Comparison of ENCODE assay signal across 18 mouse cellular contexts in genomic region chr19:41759765-41760164, GRCm38 (mm10). TPM values are rescaled to one million over a fixed set of nuclear protein-coding genes. Genes with fewer than 3 reads are reported as not detected.
DNase-seq lines count a peak whose midpoint lies in the region; ATAC-seq and TF ChIP-seq lines count a peak whose summit lies in the region.
"Had no signal": no experiment of that assay in that cellular context is flagged by ENCODE, and none has a peak within 500 bp of the region (broad histone marks: within the 10 kb centered on the region; RNA-seq: fewer than 3 reads in every experiment).

No protein-coding gene starts in this region.

- WGBS in forebrain, postnatal 0 days = 80% methylated on average over 6 of the region's 6 CpGs
- WGBS in forebrain, embryonic 11.5 days = 81% methylated on average over 6 of the region's 6 CpGs
- 88% methylated on average over 6 of the region's 6 CpGs for WGBS in liver, postnatal 0 days (ENCODE audit: insufficient replicate concordance)
- WGBS in liver, embryonic 11.5 days = 82% methylated on average over 6 of the region's 6 CpGs

- no peaks in the 10 kb centered on the region for H3K27me3 ChIP-seq in forebrain, postnatal 0 days (ENCODE audit: insufficient read depth, low read length)
- no peaks in the 10 kb centered on the region for H3K27me3 ChIP-seq in forebrain, embryonic 11.5 days (ENCODE audit: control insufficient read depth, insufficient read depth, low read length)
- H3K27me3 ChIP-seq in liver, postnatal 0 days (ENCODE audit: insufficient read depth, low read length) = no peaks in the 10 kb centered on the region
- H3K27me3 ChIP-seq in liver, embryonic 11.5 days (replicated peaks; ENCODE audit: control insufficient read depth, insufficient read depth, low read length) = no peaks in the 10 kb centered on the region
- no peaks in the 10 kb centered on the region for H3K27me3 ChIP-seq in ES-Bruce4 (ENCODE audit: control insufficient read depth, insufficient read depth, low read length, poor library complexity, severe bottlenecking)
- H3K27me3 ChIP-seq: embryonic facial prominence, embryonic 15.5 days; limb, embryonic 15.5 days had no signal

- H3K9me3 ChIP-seq in forebrain, postnatal 0 days (ENCODE audit: low read length) = no peaks in the 10 kb centered on the region
- H3K9me3 ChIP-seq in forebrain, embryonic 11.5 days (ENCODE audit: control insufficient read depth, low read length) = 0 out of 2 replicates have a peak, but pooled peaks cover 2% of the 10 kb centered on the region
- no peaks in the 10 kb centered on the region for H3K9me3 ChIP-seq in liver, postnatal 0 days (ENCODE audit: low read length)
- no peaks in the 10 kb centered on the region for H3K9me3 ChIP-seq in liver, embryonic 11.5 days (ENCODE audit: control insufficient read depth, low read length)
- H3K9me3 ChIP-seq in ES-Bruce4 (replicated peaks; ENCODE audit: control insufficient read depth, insufficient read depth, low read length, poor library complexity, severe bottlenecking) = no peaks in the 10 kb centered on the region
- H3K9me3 ChIP-seq: embryonic facial prominence, embryonic 15.5 days; hindbrain, embryonic 13.5 days; limb, embryonic 15.5 days; neural tube, embryonic 12.5 days had no signal

- no peak for TF ChIP-seq EP300 in liver, postnatal 0 days (IDR thresholded peaks at IDR 0.05; ENCODE audit: low read depth)
- no peak for TF ChIP-seq EP300 in ES-Bruce4 (IDR thresholded peaks at IDR 0.05; ENCODE audit: insufficient read depth, low read depth, low read length)

- no peaks in the 10 kb centered on the region for H3K4me1 ChIP-seq in forebrain, postnatal 0 days (ENCODE audit: insufficient read depth)
- peaks cover 2% of the 10 kb centered on the region; the same call in 1 of the 2 replicates for H3K4me1 ChIP-seq in forebrain, embryonic 11.5 days (replicated peaks; ENCODE audit: control insufficient read depth, insufficient read depth, low read length)
- no peaks in the 10 kb centered on the region for H3K4me1 ChIP-seq in liver, postnatal 0 days (ENCODE audit: insufficient read depth)
- no peaks in the 10 kb centered on the region for H3K4me1 ChIP-seq in liver, embryonic 11.5 days (replicated peaks; ENCODE audit: control insufficient read depth, insufficient read depth, low read length)
- H3K4me1 ChIP-seq in ES-Bruce4 (ENCODE audit: control insufficient read depth, insufficient read depth, low read length) = no peaks in the 10 kb centered on the region
- H3K4me1 ChIP-seq: embryonic facial prominence, embryonic 15.5 days had no signal

- TF ChIP-seq CTCF in forebrain, postnatal 0 days (IDR thresholded peaks at IDR 0.05; ENCODE audit: low read depth) = peak; percentile 66
- 0 out of 2 replicates have a peak, but pooled peaks have one; percentile 18 for TF ChIP-seq CTCF in liver, postnatal 0 days (IDR thresholded peaks at IDR 0.05; ENCODE audit: low read depth)
- peak; percentile 20 for TF ChIP-seq CTCF in ES-Bruce4 (IDR thresholded peaks at IDR 0.05; ENCODE audit: low read depth, low read length)

- DNase-seq in forebrain, postnatal 0 days = no peak
- DNase-seq in forebrain, embryonic 11.5 days (ENCODE audit: low spot score) = no peak
- no peak for DNase-seq in liver, postnatal 0 days
- DNase-seq in liver, embryonic 11.5 days (ENCODE audit: low spot score) = no peak
- DNase-seq in brain, adult 2 months (ENCODE audit: low read depth, low spot score) = peak; percentile 26
- DNase-seq: cerebellum, adult 9-11 months; kidney, adult 9 months; retina, postnatal 1 day; thymus, postnatal 14 days had no signal

- no peak overlapping the region for H3K4me2 ChIP-seq in forebrain, postnatal 0 days (ENCODE audit: low read depth)
- H3K4me2 ChIP-seq in forebrain, embryonic 11.5 days (ENCODE audit: low read depth, low read length, severe bottlenecking) = no peak overlapping the region
- H3K4me2 ChIP-seq in liver, postnatal 0 days (ENCODE audit: low read depth, low read length) = no peak overlapping the region
- H3K4me2 ChIP-seq in liver, embryonic 11.5 days = no peak overlapping the region
- H3K4me2 ChIP-seq: embryonic facial prominence, embryonic 15.5 days; hindbrain, embryonic 13.5 days; limb, embryonic 15.5 days; neural tube, embryonic 12.5 days had no signal

- H3K4me3 ChIP-seq in forebrain, postnatal 0 days (ENCODE audit: low read depth, low read length) = no peak overlapping the region
- H3K4me3 ChIP-seq in forebrain, embryonic 11.5 days (ENCODE audit: low read depth, low read length) = no peak overlapping the region
- no peak overlapping the region for H3K4me3 ChIP-seq in liver, postnatal 0 days (ENCODE audit: low read depth, low read length)
- H3K4me3 ChIP-seq in liver, embryonic 11.5 days (ENCODE audit: low read depth, low read length) = no peak overlapping the region
- H3K4me3 ChIP-seq in ES-Bruce4 (ENCODE audit: low read depth, low read length) = no peak overlapping the region
- H3K4me3 ChIP-seq: embryonic facial prominence, embryonic 15.5 days; hindbrain, embryonic 13.5 days; limb, embryonic 15.5 days; neural tube, embryonic 12.5 days had no signal

- no peak overlapping the region for H3K27ac ChIP-seq in forebrain, postnatal 0 days (ENCODE audit: low read depth, low read length)
- H3K27ac ChIP-seq in forebrain, embryonic 11.5 days (ENCODE audit: low read depth, low read length) = no peak overlapping the region
- H3K27ac ChIP-seq in liver, postnatal 0 days (ENCODE audit: low read depth) = no peak overlapping the region
- no peak overlapping the region for H3K27ac ChIP-seq in liver, embryonic 11.5 days (ENCODE audit: low read depth, low read length)
- H3K27ac ChIP-seq in ES-Bruce4 (ENCODE audit: insufficient read depth, low read length) = no peak overlapping the region
- H3K27ac ChIP-seq: embryonic facial prominence, embryonic 15.5 days; hindbrain, embryonic 13.5 days; limb, embryonic 15.5 days; neural tube, embryonic 12.5 days had no signal

- no peak overlapping the region for H3K9ac ChIP-seq in forebrain, postnatal 0 days
- H3K9ac ChIP-seq in forebrain, embryonic 11.5 days (ENCODE audit: low read length) = no peak overlapping the region
- no peak overlapping the region for H3K9ac ChIP-seq in liver, postnatal 0 days (replicated peaks)
- H3K9ac ChIP-seq in liver, embryonic 11.5 days (ENCODE audit: low read depth, low read length) = no peak overlapping the region
- no peak overlapping the region for H3K9ac ChIP-seq in ES-Bruce4 (ENCODE audit: low read depth, poor library complexity, severe bottlenecking)
- H3K9ac ChIP-seq: embryonic facial prominence, embryonic 15.5 days; hindbrain, embryonic 13.5 days; limb, embryonic 15.5 days; neural tube, embryonic 12.5 days had no signal

- TF ChIP-seq POLR2A in ES-Bruce4 (IDR thresholded peaks at IDR 0.05; ENCODE audit: insufficient read depth, low read length) = no peak

- no peaks in the 10 kb centered on the region for H3K36me3 ChIP-seq in forebrain, postnatal 0 days (ENCODE audit: insufficient read depth)
- H3K36me3 ChIP-seq in forebrain, embryonic 11.5 days (ENCODE audit: control insufficient read depth, insufficient read depth, low read length) = no peaks in the 10 kb centered on the region
- no peaks in the 10 kb centered on the region for H3K36me3 ChIP-seq in liver, postnatal 0 days (replicated peaks; ENCODE audit: insufficient read depth, low read length)
- H3K36me3 ChIP-seq in liver, embryonic 11.5 days (ENCODE audit: control insufficient read depth, insufficient read depth, low read length) = no peaks in the 10 kb centered on the region
- H3K36me3 ChIP-seq in ES-Bruce4 (ENCODE audit: control insufficient read depth, insufficient read depth, low read length, poor library complexity, severe bottlenecking) = no peaks in the 10 kb centered on the region
- H3K36me3 ChIP-seq: embryonic facial prominence, embryonic 15.5 days; hindbrain, embryonic 13.5 days; limb, embryonic 15.5 days; neural tube, embryonic 12.5 days had no signal

- ATAC-seq in forebrain, postnatal 0 days = peak; percentile 61; the same call in 1 of the 2 replicates
- no peak for ATAC-seq in forebrain, embryonic 11.5 days (replicated peaks; ENCODE audit: low FRiP score)
- ATAC-seq in liver, postnatal 0 days = no peak
- no peak for ATAC-seq in liver, embryonic 11.5 days (replicated peaks; ENCODE audit: low FRiP score)
- ATAC-seq in megakaryocyte progenitor cell, adult 5-6 weeks (replicated peaks; ENCODE audit: poor library complexity) = no peak
- ATAC-seq: forebrain, embryonic 14.5 days; lung, postnatal 0 days had no signal

RNA-seq across cellular contexts. Expression of gene Slit1, which starts 16.3 kb away (rescaled TPM):
- 37.2 and 61.8 TPM in 2 replicates for total RNA-seq in forebrain, postnatal 0 days (2014; rRNA removed)
- polyA plus RNA-seq in forebrain, postnatal 0 days (2015; fragmentation: Nextera tagmentation; extraction: Ambion mirVana) = 8.7 and 13.4 TPM in 2 replicates
- polyA plus RNA-seq in forebrain, embryonic 11.5 days (2014; fragmentation: Nextera tagmentation; extraction: Ambion mirVana) = 4.6 and 5.6 TPM in 2 replicates
- 0.12 and 0.13 TPM in 2 replicates for polyA plus RNA-seq in liver, postnatal 0 days (2015; fragmentation: Nextera tagmentation; extraction: Ambion mirVana)
- polyA plus RNA-seq in liver, embryonic 11.5 days (2014; fragmentation: Nextera tagmentation; extraction: Ambion mirVana) = 0.16 and 0.26 TPM in 2 replicates
- 1.2 and 1.4 TPM in 2 replicates for polyA plus RNA-seq in ES-Bruce4 (2011; ENCODE audit: insufficient read depth, insufficient read length, low read depth, missing spikeins)
- total RNA-seq in megakaryocyte progenitor cell, adult 5-6 weeks (2015) = not detected in 2 replicates
- total RNA-seq in megakaryocyte progenitor cell, adult 5-6 weeks (2017) = 0.03 and 0.29 TPM in 2 replicates
- polyA plus RNA-seq: heart, embryonic 14.5 days had no signal

RNA-seq across cellular contexts. Expression of gene Arhgap19, which starts 42.1 kb away (rescaled TPM):
- total RNA-seq in forebrain, postnatal 0 days (2014; rRNA removed) = 3.9 and 6.0 TPM in 2 replicates
- polyA plus RNA-seq in forebrain, postnatal 0 days (2015; fragmentation: Nextera tagmentation; extraction: Ambion mirVana) = 3.1 and 3.2 TPM in 2 replicates
- polyA plus RNA-seq in forebrain, embryonic 11.5 days (2014; fragmentation: Nextera tagmentation; extraction: Ambion mirVana) = 44.1 and 48.4 TPM in 2 replicates
- polyA plus RNA-seq in liver, postnatal 0 days (2015; fragmentation: Nextera tagmentation; extraction: Ambion mirVana) = 10.5 and 12.9 TPM in 2 replicates
- 55.6 and 63.4 TPM in 2 replicates for polyA plus RNA-seq in liver, embryonic 11.5 days (2014; fragmentation: Nextera tagmentation; extraction: Ambion mirVana)
- 75.7 and 80.1 TPM in 2 replicates for polyA plus RNA-seq in ES-Bruce4 (2011; ENCODE audit: insufficient read depth, insufficient read length, low read depth, missing spikeins)
- 48.6 and 50.6 TPM in 2 replicates for total RNA-seq in megakaryocyte progenitor cell, adult 5-6 weeks (2015)
- total RNA-seq in megakaryocyte progenitor cell, adult 5-6 weeks (2017) = 56.7 and 57.3 TPM in 2 replicates
